Comparison of ENCODE assay signal across 8 mouse cellular contexts in the genomic region with DNA sequence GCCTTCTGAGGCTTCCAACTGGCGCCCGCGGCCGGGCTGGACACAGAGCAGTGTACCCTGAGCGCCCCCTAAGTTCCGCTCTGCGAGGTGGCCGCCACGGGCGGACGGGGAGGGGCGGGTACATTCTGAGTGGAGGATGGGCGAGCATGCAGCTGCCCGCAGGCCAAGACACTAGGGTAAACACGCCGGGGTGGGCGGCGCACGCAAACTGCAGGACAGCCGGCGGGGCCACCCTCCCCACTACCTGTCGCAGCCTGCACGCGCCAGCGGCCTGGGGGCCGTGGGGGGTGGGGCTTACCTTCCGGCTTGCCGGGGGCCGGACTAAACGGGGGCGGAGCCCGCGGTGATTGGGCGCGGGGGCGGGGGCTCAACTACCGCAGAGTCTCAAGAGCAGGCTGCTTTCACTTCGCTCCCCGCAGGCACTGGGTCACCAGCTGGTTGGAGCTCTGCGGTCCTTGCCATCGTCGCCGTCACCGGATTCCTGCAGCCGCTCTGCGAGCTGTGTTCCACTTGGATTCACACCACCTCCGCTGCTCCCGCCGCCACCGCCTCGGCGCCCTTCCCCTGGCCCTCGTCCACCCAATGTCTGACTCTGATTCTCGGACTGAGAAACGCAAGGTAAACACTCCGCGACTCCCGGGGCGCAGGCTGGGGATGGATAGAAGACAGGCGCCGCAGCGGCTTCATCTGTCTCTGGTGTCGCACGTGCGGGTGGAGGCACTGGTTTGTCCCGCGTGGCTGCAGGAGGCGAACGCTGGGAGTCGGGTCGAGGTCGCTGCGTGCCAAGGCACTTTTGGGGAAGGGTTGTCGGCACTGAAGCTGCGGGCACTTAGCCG. TPM values are rescaled to one million over a fixed set of nuclear protein-coding genes. Genes with fewer than 3 reads are reported as not detected.
DNase-seq lines count a peak whose midpoint lies in the region; ATAC-seq and TF ChIP-seq lines count a peak whose summit lies in the region.

A gene (plus strand): TSS at position 404 of the 836 bp plus-strand sequence.

- peak; percentile 65 for ATAC-seq in activated CD4-positive, CD25-positive, alpha-beta regulatory T cell, adult 4 months
- peak; percentile 58 for ATAC-seq in common myeloid progenitor, adult 5-6 weeks (replicated peaks; ENCODE audit: low read depth, poor library complexity, severe bottlenecking)
- ATAC-seq in hindbrain, embryonic 16.5 days = peak; percentile 86

- H3K4me3 ChIP-seq in gastrocnemius, adult 2 months = peak within 1 kb of the TSS; percentile 83
- H3K4me3 ChIP-seq in hindbrain, embryonic 16.5 days (ENCODE audit: low read length) = peak within 1 kb of the TSS; percentile 71

- peak within 1 kb of the TSS; percentile 100 for H3K4me2 ChIP-seq in hindbrain, embryonic 16.5 days (ENCODE audit: low read length)

- peaks cover 42% of the 10 kb centered on the region for H3K4me1 ChIP-seq in hindbrain, embryonic 16.5 days (ENCODE audit: control insufficient read depth, insufficient read depth, low read depth, low read length)

- peak within 1 kb of the TSS; percentile 74 for H3K9ac ChIP-seq in hindbrain, embryonic 16.5 days (ENCODE audit: low read depth, low read length)

- H3K27me3 ChIP-seq in hindbrain, embryonic 16.5 days (replicated peaks; ENCODE audit: control insufficient read depth, insufficient read depth, low read length) = peaks cover 7% of the 10 kb centered on the region

- DNase-seq in gastrocnemius, adult 2 months = peak; percentile 98
- DNase-seq in left cerebral cortex, adult 18-20 months (ENCODE audit: low spot score in 2 of 2) = peak; percentile 84 to 90
- DNase-seq in lung, postnatal 4 days = peak; percentile 98 to 99
- DNase-seq in retina, postnatal 1 day = peak; percentile 98
- DNase-seq in urinary bladder, adult 18-20 months (ENCODE audit: low spot score in 2 of 2) = peak; percentile 97 to 98

- no peaks in the 10 kb centered on the region for H3K9me3 ChIP-seq in hindbrain, embryonic 16.5 days (ENCODE audit: control insufficient read depth, low read length)

- TF ChIP-seq CTCF in gastrocnemius, adult 2 months (IDR thresholded peaks at IDR 0.05) = peak; percentile 71

- peak within 1 kb of the TSS; percentile 92 for H3K27ac ChIP-seq in gastrocnemius, adult 2 months
- H3K27ac ChIP-seq in hindbrain, embryonic 16.5 days (ENCODE audit: low read depth, low read length) = peak within 1 kb of the TSS; percentile 68

- H3K36me3 ChIP-seq in hindbrain, embryonic 16.5 days (ENCODE audit: control insufficient read depth, insufficient read depth, low read length) = no peaks in the 10 kb centered on the region

- under 1% methylated on average over 65 of the region's 76 CpGs for WGBS in hindbrain, embryonic 16.5 days

- intact Hi-C loops in gastrocnemius, adult 2 months (cut with DNase I) = loop anchor here (5.0 kb wide), 2 partner anchors 186 to 334 kb away; a partner anchor contains a TSS

RNA-seq across cellular contexts. Expression of the gene that starts here (rescaled TPM):
- 10 to 100 TPM; 15.4 to 23.8 TPM for polyA plus RNA-seq in activated CD4-positive, CD25-positive, alpha-beta regulatory T cell, adult 4 months (2017; shearing (Covaris generic))
- total RNA-seq in common myeloid progenitor, adult 5-6 weeks (2017) = 23.3 and 38.6 TPM in 2 replicates
- total RNA-seq in gastrocnemius, adult 2 months (2021) = 1 to 10 TPM; 5.1 to 9.0 TPM
- polyA plus RNA-seq in hindbrain, embryonic 16.5 days (2015; fragmentation: Nextera tagmentation; extraction: Ambion mirVana) = 8.6 and 12.2 TPM in 2 replicates
- 1 to 10 TPM; 5.6 to 6.3 TPM for total RNA-seq in left cerebral cortex, adult 18-20 months (2021)

Comparison
In these comparisons a context has a peak if more than half of its experiments do, and no peak if none do; other contexts are left out.
1. Peak in every context shown above with its lines: DNase-seq, ATAC-seq, H3K4me3 ChIP-seq and H3K27ac ChIP-seq.